Mouse (Mus musculus): ENCODE measurements around the gene Neurl1a.

Neurl1a gene

DNA sequence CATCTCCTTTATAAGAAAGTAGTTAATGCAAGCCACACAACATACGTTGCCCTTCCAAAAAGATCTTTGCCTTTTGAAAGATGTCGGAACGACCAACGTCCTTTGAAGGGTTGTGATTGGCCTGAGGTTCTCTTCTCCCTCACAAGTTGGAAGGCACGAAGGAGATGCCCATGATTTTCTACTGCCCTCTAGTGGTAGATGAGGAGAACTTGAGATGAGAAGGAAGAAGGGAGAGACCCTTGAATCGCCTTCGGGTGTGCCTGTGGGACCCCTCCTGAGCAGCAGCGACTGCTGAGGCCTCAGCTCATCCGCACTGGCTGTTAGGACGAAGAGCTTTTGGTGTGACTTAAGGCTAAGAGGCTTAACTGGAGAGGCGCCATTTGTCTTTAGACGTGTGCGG is 10.4 kb upstream of the Neurl1a start:
- peak; percentile 87 for DNase-seq (ENCODE audit: low spot score)

- peak; percentile 94 for DNase-seq (ENCODE audit: low spot score)
Measured at GRCm38 (mm10) chr19:47168793-47169412, 9.7 kb upstream of the Neurl1a start.

DNA sequence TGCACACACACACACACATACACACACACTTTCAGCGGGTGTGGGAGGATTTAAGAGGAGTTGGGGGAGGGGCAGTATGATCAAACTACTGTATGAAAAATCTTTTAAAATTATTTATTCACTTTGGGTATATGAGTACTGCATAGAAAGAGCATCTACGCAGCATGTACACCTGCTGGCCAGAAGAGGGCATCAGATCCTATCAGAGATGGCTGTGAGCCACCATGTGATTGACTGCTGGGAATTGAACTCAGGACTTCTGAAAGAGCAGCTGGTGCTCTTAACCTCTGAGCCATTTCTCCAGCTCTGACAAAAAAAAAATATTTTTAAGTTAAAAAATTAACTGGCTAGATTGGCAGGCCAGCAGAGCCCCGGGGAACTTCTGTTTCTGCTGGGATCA is 4.1 kb upstream of the Neurl1a start:
- DNase-seq (ENCODE audit: low spot score), result peak; percentile 43

- peak; percentile 46 for DNase-seq (ENCODE audit: low spot score)
Measured at GRCm38 (mm10) chr19:47175472-47175871, 3.1 kb upstream of the Neurl1a start.

- no peak for DNase-seq (ENCODE audit: low spot score)
Measured at GRCm38 (mm10) chr19:47176916-47177505, 1.6 kb upstream of the Neurl1a start.

- DNase-seq (ENCODE audit: low spot score), result peak; percentile 67
Measured at GRCm38 (mm10) chr19:47178001-47178400, 619 bp upstream of the Neurl1a start.

- peak; percentile 24 for DNase-seq (ENCODE audit: low spot score)
Measured at GRCm38 (mm10) chr19:47179272-47179809, 721 bp downstream of the Neurl1a start.

DNA sequence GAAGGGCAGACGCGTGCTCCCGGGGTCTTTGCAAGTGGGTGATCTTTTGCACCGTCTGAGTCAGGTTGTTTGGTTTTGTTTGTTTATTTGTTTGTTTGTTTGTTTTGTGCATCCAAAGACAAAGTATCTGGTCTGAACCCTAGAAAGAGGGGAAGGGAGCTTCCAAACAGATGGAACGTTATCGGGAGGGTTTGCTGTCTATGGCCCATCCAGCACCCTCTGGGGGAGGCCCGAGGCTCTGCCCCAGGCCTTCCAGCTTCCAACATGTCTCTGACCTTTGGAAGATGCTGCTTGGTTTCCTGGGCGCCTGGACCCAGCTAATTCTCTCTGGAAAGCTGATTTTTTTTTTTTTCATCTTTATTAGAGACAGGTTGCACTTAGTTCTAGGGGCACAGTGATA is 1.4 kb downstream of the Neurl1a start:
- DNase-seq (ENCODE audit: low spot score), result no peak

DNA sequence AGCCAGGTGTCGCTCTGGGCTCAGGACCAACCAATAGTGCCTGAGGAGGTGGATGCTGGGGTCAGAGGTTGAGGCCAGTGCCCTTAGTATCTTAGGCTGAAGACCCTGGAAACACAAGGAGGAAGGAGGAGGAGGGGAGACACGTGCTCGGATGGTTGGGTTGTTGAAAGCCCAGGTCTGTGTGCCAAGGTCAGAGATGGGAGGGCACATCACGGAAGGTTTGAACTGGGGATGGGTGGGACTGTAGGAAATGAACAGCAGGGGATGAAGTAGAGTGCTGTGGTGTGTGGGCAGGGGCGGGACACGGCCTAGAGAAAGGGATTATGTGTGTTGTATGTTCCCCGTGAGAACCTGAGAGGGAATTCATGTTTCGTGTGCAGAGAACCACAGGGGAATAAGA is 5.6 kb downstream of the Neurl1a start:
- no peak for DNase-seq (ENCODE audit: low spot score)

GRCm38 (mm10) chr19:47184736-47185135 is 6.1 kb downstream of the Neurl1a start:
- no peak for DNase-seq (ENCODE audit: low spot score)

- no peak for DNase-seq (ENCODE audit: low spot score)
Measured at GRCm38 (mm10) chr19:47186514-47187275, 8.1 kb downstream of the Neurl1a start.

DNA sequence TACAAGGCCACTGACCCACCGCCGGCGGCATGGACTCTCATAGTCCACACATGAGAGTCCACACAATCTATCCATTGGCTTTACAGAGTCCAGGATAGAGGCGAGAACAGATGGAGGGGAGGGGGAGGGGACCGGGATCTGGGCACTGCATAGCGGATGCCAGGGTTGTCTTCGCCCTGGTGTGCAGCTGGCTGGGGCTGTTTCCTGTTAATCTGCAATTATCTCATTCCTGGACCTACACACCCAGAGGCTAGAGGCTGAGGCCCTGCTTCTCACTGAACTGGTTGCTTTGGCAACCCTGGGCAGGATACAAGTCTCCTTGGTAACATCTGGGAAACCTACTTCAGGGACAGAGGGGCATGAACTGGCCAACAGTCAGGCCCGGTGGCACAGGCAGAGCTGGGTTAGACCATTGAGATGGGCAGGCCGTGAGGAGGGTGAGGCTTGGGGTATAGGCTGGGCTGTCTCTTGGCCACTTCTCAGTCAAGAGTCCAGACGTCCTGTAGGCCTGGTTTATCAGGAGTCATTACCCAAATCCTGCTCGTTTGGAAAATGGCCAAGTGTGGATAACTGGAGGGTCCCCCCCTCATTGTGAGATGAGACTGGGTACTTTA is 10.0 kb downstream of the Neurl1a start:
- peak; percentile 24 for DNase-seq (ENCODE audit: low spot score)

DNA sequence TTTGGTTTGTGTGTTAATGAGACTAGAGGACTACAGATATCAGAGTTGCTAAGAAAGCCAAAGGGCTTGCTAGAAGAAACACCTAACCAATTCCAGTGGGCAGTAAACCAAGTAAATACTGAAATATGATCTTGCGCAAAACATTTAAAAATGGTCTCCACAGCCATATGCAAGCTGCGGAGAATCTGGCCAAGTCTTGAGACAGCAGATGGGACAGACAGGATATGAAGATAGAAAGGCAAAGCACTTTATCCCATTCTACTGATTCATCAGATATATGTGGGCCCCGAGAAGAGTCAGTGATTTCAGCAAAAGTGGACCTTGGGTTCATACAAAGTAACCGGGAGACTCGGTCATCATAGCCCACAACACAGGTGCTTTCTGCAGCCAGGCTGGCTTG is 13.5 kb downstream of the Neurl1a start:
- DNase-seq (ENCODE audit: low spot score), result no peak

GRCm38 (mm10) chr19:47198671-47199350 is 20.2 kb downstream of the Neurl1a start:
- peak; percentile 63 for DNase-seq (ENCODE audit: low spot score)

- DNase-seq (ENCODE audit: low spot score), result no peak
Measured at GRCm38 (mm10) chr19:47201972-47202371, 23.4 kb downstream of the Neurl1a start.

DNA sequence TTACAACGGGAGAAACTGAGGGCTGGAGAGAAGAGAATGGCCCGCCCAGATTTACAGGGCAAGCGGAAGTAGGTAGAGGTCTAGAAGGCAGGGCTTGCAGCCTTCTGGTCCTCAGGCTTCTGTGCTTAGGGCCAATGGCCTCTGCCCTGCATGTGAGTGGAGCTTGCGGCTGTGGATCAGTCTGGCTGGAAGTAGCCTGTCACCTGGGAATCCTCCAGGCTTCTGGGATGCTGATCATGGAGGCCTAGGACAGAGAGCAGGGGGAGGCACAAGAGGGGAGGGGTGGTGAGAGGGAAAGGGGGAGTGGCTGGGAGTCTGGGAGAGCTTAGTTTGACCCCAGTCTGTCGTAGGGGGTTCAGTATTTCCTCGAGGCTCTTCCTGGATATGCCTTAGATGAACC is 23.8 kb downstream of the Neurl1a start:
- no peak for DNase-seq (ENCODE audit: low spot score)

DNA sequence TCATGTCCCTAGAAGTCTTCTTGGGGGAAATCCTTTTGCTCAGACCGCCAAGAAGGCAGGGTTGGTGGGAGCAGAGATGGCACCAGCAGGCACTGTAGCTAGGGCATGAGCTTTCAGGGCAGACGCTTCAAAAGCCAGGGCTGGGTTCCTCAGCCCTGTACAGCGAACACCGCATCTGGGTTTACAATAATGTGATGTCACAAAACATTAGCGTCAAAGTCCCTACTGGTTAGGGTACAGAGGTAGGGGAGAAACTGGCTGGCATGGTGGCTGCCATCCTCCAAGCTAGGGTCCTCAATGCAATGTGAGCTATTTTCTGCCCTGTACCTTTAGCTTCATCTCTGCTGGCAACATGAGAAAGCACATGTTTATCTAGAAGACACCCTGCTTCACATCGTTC is 24.4 kb downstream of the Neurl1a start:
- peak; percentile 54 for DNase-seq (ENCODE audit: low spot score)

- no peak for DNase-seq (ENCODE audit: low spot score)
Measured at GRCm38 (mm10) chr19:47204653-47205052, 26.0 kb downstream of the Neurl1a start.

- DNase-seq (ENCODE audit: low spot score), result no peak
Measured at GRCm38 (mm10) chr19:47206126-47206525, 27.5 kb downstream of the Neurl1a start.

DNA sequence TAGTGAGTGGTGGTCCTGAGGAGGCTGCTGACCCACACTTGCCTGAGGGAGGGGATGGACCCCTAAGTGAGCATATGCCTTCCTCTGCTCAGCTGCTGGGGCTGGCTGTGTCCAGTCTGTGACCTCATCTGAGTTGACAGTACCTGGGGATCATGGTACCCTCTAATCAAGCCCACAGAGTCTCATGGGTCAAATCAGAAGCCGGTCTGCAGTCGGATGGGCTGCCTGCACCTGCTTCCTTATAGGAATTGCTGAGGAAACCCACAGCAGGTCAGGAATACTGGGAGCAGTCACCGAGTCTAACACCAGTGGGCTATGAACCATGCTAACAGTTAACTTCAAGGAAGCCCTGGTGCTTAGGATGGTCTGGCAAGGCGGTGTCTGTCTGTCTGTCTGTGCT is 31.8 kb downstream of the Neurl1a start:
- DNase-seq (ENCODE audit: low spot score), result no peak

DNA sequence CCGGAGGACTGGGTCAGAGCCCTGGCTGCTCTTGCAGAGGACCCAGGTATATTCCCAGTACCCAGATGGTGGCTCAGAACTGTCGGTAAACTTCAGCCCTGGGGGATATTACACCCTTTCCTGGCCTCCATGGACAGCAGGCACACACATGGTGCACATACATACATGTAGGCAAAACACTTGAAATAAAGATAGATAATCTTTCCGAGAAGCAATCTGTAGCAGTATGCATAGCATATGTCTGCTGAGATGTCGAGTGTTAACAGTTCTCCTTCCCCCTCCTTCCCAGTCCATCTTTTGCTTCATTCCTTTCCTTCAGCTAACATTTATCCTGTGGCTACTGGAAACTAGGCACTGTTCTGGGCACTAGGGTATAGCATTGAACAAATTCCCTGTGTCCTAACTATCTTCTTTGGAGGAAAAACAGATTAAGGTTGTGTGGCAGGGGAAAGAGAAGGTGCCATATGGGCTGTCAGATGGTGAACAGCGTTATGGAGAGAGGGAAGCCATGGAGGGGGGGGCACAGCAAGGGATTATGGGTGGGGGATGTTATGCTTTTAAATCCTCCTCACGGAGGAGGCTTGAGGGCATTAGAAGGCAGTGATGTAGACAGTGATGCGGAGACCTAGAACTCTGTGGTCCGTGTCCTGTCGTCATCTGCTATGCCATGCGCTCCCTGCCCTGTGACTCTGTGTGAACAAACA is 33.1 kb downstream of the Neurl1a start:
- peak; percentile 55 for DNase-seq (ENCODE audit: low spot score)
